Mouse (Mus musculus) right cerebral cortex, adult 18-20 months (tissue): ENCODE measurements at regions not wholly inside any gene's neighbourhood (a gene's known extent, or its start where the extent isn't known, plus 50 kb on each side); places are given as distances from the start of the nearest gene placed in this dataset.

Source experiments
- DNase-seq: peaks from one replicate; pipeline ENCODE4 v3.0.0; 2022; ENCODE audit warnings: mixed read lengths

GRCm38 (mm10) chr8:58998081-58998480 is 85.6 kb upstream of the Galntl6 start:
- peak; percentile 28 for DNase-seq
